Mouse (Mus musculus) urinary bladder, postnatal 25 days (tissue): ENCODE results near the gene Fscn3.

Source experiments
- DNase-seq: peaks from one replicate; pipeline ENCODE4 v3.0.0; 2022; ENCODE audit warnings: low spot score

Gene Fscn3

GRCm38 (mm10) chr6:28486905-28487304 lies 59.3 kb downstream of the Fscn3 start:
- no peak for DNase-seq
